Mouse (Mus musculus) large intestine, adult 2 months (tissue): ENCODE data around the gene Acot6. TPM values are rescaled to one million over a fixed set of nuclear protein-coding genes. Genes with fewer than 3 reads are reported as not detected.

Experiments used
- DNase-seq: peaks from one replicate; pipeline ENCODE4 v3.0.0-alpha.2; 2012; ENCODE audit warnings: low read depth, low spot score
- WGBS: fragments of 180-500 bp; shearing (Covaris S2); methylation state at CpG from one replicate; pipeline ENCODE4 v1.1.7; 2018; 5-methylcytosine and 5-hydroxymethylcytosine counted together
- polyA plus RNA-seq: library from polyadenylated mRNA; depleted of rRNA; stranded (reverse); fragments of >200 nt; gene quantifications from 2 replicates; pipeline ENCODE4 v1.2.3, GENCODE M21; 2012

The Acot6 gene
- polyA plus RNA-seq, 1 experiment = 0.78 TPM

- no peak for DNase-seq
- WGBS = 94% methylated on average over 2 of the region's 2 CpGs
Measured at GRCm38 (mm10) chr12:84099605-84100004, 849 bp upstream of the Acot6 start.

GRCm38 (mm10) chr12:84100071-84100470 is 383 bp upstream of the Acot6 start:
- DNase-seq = no peak
- WGBS = 24% methylated on average over 1 of the region's 1 CpGs

GRCm38 (mm10) chr12:84101493-84101845 is 1.0 kb downstream of the Acot6 start:
- 53% methylated on average over 2 of the region's 2 CpGs for WGBS
- DNase-seq = no peak

GRCm38 (mm10) chr12:84107012-84107411 is 6.6 kb downstream of the Acot6 start:
- no peak for DNase-seq

GRCm38 (mm10) chr12:84107692-84108091 is 7.2 kb downstream of the Acot6 start:
- 28% methylated on average over 1 of the region's 1 CpGs for WGBS
- no peak for DNase-seq

More at GRCm38 (mm10) chr12:84107012-84107411, 6.6 kb downstream of the Acot6 start:
- WGBS = 82% methylated on average over 3 of the region's 3 CpGs

- WGBS = 85% methylated on average over 1 of the region's 1 CpGs
- no peak for DNase-seq
Measured at GRCm38 (mm10) chr12:84109924-84110323, 9.5 kb downstream of the Acot6 start.

GRCm38 (mm10) chr12:84110814-84111213 is 10.4 kb downstream of the Acot6 start:
- DNase-seq = no peak
- 95% methylated on average over 4 of the region's 4 CpGs for WGBS

- DNase-seq = no peak
- WGBS = 31% methylated on average over 6 of the region's 6 CpGs
Measured at GRCm38 (mm10) chr12:84113676-84114075, 13.2 kb downstream of the Acot6 start.

GRCm38 (mm10) chr12:84114153-84114994 is 13.9 kb downstream of the Acot6 start, which contains the start of gene Dnal1:
Gene Dnal1 (plus strand): TSS chr12:84114366.
- 4% methylated on average over 34 of the region's 35 CpGs for WGBS
- peak; percentile 52 for DNase-seq

- 97% methylated on average over 5 of the region's 5 CpGs for WGBS
- DNase-seq = no peak
Measured at GRCm38 (mm10) chr12:84119584-84119983, 19.1 kb downstream of the Acot6 start.

- no peak for DNase-seq
- 83% methylated on average over 12 of the region's 12 CpGs for WGBS
Measured at GRCm38 (mm10) chr12:84125892-84126291, 25.4 kb downstream of the Acot6 start.

- DNase-seq = no peak
- WGBS = 87% methylated on average over 2 of the region's 2 CpGs
Measured at GRCm38 (mm10) chr12:84126899-84127298, 26.4 kb downstream of the Acot6 start.

- no peak for DNase-seq
- 92% methylated on average over 6 of the region's 6 CpGs for WGBS
Measured at GRCm38 (mm10) chr12:84128576-84128975, 28.1 kb downstream of the Acot6 start.

- no peak for DNase-seq
- 94% methylated on average over 8 of the region's 8 CpGs for WGBS
Measured at GRCm38 (mm10) chr12:84129931-84130330, 29.5 kb downstream of the Acot6 start.

- no peak for DNase-seq
- 79% methylated on average over 3 of the region's 3 CpGs for WGBS
Measured at GRCm38 (mm10) chr12:84132265-84132664, 31.8 kb downstream of the Acot6 start.

GRCm38 (mm10) chr12:84137131-84137530 is 36.7 kb downstream of the Acot6 start:
- no peak for DNase-seq
- 94% methylated on average over 7 of the region's 7 CpGs for WGBS

GRCm38 (mm10) chr12:84140135-84140534 is 39.7 kb downstream of the Acot6 start:
- no peak for DNase-seq
- WGBS = 59% methylated on average over 4 of the region's 4 CpGs

GRCm38 (mm10) chr12:84141271-84141670 is 40.8 kb downstream of the Acot6 start:
- no peak for DNase-seq
- 69% methylated on average over 4 of the region's 4 CpGs for WGBS

GRCm38 (mm10) chr12:84142281-84143050 is 42.0 kb downstream of the Acot6 start:
- WGBS = 61% methylated on average over 14 of the region's 14 CpGs
- no peak for DNase-seq

GRCm38 (mm10) chr12:84147954-84148621 is 47.6 kb downstream of the Acot6 start, which contains the start of gene Pnma1:
Gene Pnma1 (minus strand): TSS chr12:84148489.
- no peak for DNase-seq
- 3% methylated on average over 50 of the region's 50 CpGs for WGBS
